Mouse (Mus musculus): ENCODE measurements around the gene Defb46. TPM values are rescaled to one million over a fixed set of nuclear protein-coding genes. Genes with fewer than 3 reads are reported as not detected.

The Defb46 gene
- not detected for polyA plus RNA-seq (2014; fragmentation: Illumina TruSeq; extraction: RNeasy Lipid Tissue Mini Kit (QIAGEN cat#74804); ENCODE audit: low read depth, low replicate concordance)

GRCm38 (mm10) chr8:19239616-19240015, at the start of gene Defb46:
Gene Defb46, plus strand, starts transcription at chr8:19239916.

DNA sequence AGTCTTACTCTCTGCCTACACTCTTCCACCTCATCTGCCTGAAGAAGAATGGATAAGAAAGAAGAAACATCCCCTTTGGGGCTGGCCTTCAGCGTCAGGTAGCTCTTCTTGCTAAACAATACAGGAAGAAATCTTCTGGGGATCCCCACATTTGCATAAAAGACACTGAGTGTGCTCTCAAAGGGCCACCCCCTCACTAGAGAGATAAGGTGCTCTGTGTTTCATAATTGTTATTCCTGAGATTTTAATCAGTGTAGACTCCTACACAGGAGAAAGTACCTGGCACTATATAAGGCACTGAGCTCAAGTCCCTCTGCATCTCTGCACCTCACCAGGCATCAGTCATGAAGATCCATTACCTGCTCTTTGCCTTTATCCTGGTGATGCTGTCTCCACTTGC, 14.6 kb upstream of the Defb46 start, which contains the start of gene Defb6:
Gene Defb6 (plus strand): TSS at position 318 of the 400 bp plus-strand sequence.

DNA sequence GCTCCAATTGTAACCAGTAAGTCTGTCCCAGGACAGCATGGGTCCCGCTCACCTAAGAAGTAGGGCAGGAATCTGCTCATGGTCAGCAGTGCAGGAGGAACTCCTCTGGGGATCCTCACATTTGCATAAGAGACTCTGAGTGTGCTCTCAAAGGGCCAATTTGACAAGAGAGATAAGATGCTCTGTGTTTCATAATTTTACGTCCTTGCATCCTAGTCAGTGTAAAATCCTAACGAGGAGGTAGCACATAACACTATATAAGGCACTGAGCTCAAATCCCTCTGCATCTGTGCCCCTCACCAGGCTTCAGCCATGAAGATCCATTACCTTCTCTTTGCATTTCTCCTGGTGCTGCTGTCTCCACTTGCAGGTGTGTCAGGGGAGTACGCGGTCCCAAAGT, 7.6 kb downstream of the Defb46 start, which contains the start of gene Defb5:
Gene Defb5 (plus strand): TSS at position 301 of the 400 bp plus-strand sequence.

Other genes starting within 250 kb of the Defb46 start
- gene Defb37, start 248.9 kb upstream of the Defb46 start, polyA plus RNA-seq (2014; fragmentation: Illumina TruSeq; extraction: RNeasy Lipid Tissue Mini Kit (QIAGEN cat#74804); ENCODE audit: low read depth, low replicate concordance): 625 TPM
- 578 TPM for gene Defb38, start 213.3 kb upstream of the Defb46 start, polyA plus RNA-seq (2014; fragmentation: Illumina TruSeq; extraction: RNeasy Lipid Tissue Mini Kit (QIAGEN cat#74804); ENCODE audit: low read depth, low replicate concordance)
- gene Defb39, start 175.1 kb upstream of the Defb46 start, polyA plus RNA-seq (2014; fragmentation: Illumina TruSeq; extraction: RNeasy Lipid Tissue Mini Kit (QIAGEN cat#74804); ENCODE audit: low read depth, low replicate concordance): 795 TPM
- gene Defb12, start 125.1 kb upstream of the Defb46 start, polyA plus RNA-seq (2014; fragmentation: Illumina TruSeq; extraction: RNeasy Lipid Tissue Mini Kit (QIAGEN cat#74804); ENCODE audit: low read depth, low replicate concordance): 428 TPM
- gene Defb34, start 116.2 kb upstream of the Defb46 start, polyA plus RNA-seq (2014; fragmentation: Illumina TruSeq; extraction: RNeasy Lipid Tissue Mini Kit (QIAGEN cat#74804); ENCODE audit: low read depth, low replicate concordance): not detected
- gene Gm45826, start 99.1 kb upstream of the Defb46 start, polyA plus RNA-seq (2014; fragmentation: Illumina TruSeq; extraction: RNeasy Lipid Tissue Mini Kit (QIAGEN cat#74804); ENCODE audit: low read depth, low replicate concordance): 126 TPM
- not detected for gene Defb14, start 45.6 kb upstream of the Defb46 start, polyA plus RNA-seq (2014; fragmentation: Illumina TruSeq; extraction: RNeasy Lipid Tissue Mini Kit (QIAGEN cat#74804); ENCODE audit: low read depth, low replicate concordance)
- gene Defb4, start 41.2 kb upstream of the Defb46 start, polyA plus RNA-seq (2014; fragmentation: Illumina TruSeq; extraction: RNeasy Lipid Tissue Mini Kit (QIAGEN cat#74804); ENCODE audit: low read depth, low replicate concordance): not detected
- gene Defb6, start 14.4 kb upstream of the Defb46 start, polyA plus RNA-seq (2014; fragmentation: Illumina TruSeq; extraction: RNeasy Lipid Tissue Mini Kit (QIAGEN cat#74804); ENCODE audit: low read depth, low replicate concordance): 1.9 TPM
- gene Defb5, start 7.7 kb downstream of the Defb46 start, polyA plus RNA-seq (2014; fragmentation: Illumina TruSeq; extraction: RNeasy Lipid Tissue Mini Kit (QIAGEN cat#74804); ENCODE audit: low read depth, low replicate concordance): not detected
- gene Defb3, start 53.4 kb downstream of the Defb46 start, polyA plus RNA-seq (2014; fragmentation: Illumina TruSeq; extraction: RNeasy Lipid Tissue Mini Kit (QIAGEN cat#74804); ENCODE audit: low read depth, low replicate concordance): not detected
- gene Defb8, start 207.7 kb downstream of the Defb46 start, polyA plus RNA-seq (2014; fragmentation: Illumina TruSeq; extraction: RNeasy Lipid Tissue Mini Kit (QIAGEN cat#74804); ENCODE audit: low read depth, low replicate concordance): not detected